Mouse (Mus musculus) layer of hippocampus, adult 9-10 months (tissue): ENCODE data around the gene Acp5.
A peak's percentile ranks its signal among the peaks of the same experiment; 100 is the strongest.

Source experiments
- DNase-seq: peaks from one replicate; pipeline ENCODE4 v3.0.0; 2022; ENCODE audit warnings: low spot score

Acp5 gene

DNA sequence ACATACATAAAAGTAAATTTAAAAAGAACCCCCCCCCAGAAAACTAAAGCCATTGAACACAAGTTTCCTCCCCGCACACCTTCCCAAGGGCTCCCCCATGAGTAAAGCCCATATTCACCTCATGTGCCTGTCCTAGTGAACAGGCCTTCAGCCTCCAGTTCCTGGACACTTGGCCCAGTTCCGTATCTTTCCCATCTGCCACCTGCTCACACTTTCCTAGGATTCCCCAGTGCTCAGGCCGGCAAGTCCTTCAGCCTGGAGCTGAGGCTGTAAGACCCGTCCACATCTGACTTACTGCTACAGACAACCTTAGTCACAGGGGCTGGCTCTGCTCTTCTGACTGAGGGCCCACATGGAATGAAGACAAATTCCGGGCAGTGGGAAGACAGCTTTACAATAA, 4.2 kb upstream of the Acp5 start:
- DNase-seq = no peak

GRCm38 (mm10) chr9:22138480-22138879, 3.0 kb upstream of the Acp5 start:
- DNase-seq = no peak

DNA sequence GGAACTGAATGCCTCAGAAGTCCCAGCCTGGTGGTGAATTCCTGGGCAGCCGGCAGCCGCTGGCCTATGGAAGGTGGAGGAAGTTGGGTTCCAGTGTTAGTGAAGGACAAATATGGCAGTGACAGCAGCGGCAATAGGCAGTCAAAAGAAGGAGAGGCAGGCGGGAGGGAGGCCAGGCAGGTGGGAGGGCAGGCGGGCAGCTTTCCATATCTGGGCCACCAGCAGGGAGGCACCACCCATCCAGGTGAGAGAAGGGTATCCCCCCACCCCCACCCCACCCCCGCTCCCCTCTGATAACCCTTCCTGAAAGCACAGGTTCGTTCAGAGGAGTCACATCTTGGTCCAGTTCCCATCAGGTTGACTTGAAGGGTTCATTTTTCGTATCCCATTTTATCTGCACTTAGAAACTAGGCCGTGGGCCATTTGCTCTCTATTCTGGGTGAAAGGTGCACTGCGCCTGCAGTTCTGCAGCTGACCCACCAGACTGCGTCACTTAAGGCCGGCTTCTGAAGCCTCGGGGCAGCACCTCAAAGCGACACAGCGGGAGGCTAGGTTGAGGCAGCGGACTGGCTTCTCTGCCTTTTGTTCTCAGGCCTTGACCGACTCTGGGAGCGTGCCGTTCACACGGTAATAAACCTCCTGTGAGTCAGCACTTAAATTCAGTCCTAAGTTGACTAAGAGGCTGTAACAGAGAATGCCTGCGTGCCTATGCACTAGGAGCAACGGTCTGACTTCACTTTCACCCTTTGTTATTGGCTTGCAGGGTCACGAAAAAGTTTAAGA, 1.4 kb upstream of the Acp5 start:
- no peak for DNase-seq

DNA sequence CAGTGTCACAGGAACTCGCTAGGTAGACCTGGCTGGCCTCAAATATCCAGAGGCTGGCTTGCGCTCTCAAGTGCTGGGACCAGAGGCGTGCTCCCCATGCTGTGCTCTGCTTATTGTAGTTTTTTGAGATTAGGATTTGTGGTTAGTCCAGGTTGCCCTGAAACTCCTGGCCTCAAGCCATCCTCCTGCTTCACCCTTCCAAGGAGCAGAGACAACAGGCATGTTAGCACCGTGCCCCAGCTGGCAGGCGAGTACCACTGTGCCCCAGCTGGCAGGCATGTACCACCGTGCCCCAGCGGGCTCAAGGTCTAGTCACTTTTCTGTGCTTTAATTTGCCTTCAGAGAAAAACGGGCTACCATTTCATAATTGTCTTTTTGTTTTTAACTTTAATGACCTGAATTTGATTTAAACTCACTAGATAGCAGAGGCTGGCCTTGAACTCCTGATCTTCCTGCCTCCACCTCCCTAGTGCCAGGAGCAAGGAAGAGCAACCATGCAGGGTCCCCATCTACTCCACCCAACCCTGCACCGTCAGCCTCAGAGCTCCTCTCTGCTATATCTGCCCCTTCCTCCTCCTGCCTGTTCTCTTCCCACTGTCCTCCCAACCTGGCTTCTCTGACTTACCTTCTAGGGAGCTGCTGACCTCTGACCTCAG, 395 bp downstream of the Acp5 start:
- DNase-seq = no peak

DNA sequence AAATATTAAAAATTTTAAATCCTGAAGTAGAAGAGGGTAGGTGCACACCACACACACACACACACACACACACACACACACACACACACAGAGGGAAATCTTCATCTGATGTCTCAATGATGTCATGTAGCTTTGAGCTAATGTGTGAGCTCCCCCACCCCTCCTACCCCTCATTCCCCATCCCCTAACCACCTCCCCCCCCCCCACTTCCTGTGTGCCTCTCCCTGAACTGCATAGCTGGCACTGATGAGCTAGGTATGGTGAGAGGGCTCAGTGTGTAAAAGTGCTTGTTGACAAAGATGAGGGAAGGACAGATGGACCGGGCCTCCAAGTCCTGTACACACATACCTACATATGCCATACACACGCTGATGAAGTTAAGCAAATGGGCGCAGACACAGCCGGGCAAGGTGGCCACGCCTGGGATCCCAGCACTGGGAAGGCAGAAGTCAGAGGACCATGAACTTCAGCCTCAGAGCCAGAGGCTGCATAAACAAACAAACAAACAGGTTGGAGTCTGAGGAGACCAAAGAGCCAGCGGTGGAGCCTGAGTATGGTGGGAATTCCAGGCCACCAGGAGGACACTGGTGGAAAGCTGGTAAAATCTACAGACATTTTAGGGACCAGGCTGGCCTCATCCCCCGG, 1.1 kb downstream of the Acp5 start:
- DNase-seq = no peak

GRCm38 (mm10) chr9:22132220-22132619, 3.3 kb downstream of the Acp5 start:
- no peak for DNase-seq

GRCm38 (mm10) chr9:22131226-22131981, 4.1 kb downstream of the Acp5 start:
- no peak for DNase-seq

GRCm38 (mm10) chr9:22125246-22126027, 10.1 kb downstream of the Acp5 start:
- no peak for DNase-seq

GRCm38 (mm10) chr9:22124169-22124568, 11.3 kb downstream of the Acp5 start:
- DNase-seq = no peak

DNA sequence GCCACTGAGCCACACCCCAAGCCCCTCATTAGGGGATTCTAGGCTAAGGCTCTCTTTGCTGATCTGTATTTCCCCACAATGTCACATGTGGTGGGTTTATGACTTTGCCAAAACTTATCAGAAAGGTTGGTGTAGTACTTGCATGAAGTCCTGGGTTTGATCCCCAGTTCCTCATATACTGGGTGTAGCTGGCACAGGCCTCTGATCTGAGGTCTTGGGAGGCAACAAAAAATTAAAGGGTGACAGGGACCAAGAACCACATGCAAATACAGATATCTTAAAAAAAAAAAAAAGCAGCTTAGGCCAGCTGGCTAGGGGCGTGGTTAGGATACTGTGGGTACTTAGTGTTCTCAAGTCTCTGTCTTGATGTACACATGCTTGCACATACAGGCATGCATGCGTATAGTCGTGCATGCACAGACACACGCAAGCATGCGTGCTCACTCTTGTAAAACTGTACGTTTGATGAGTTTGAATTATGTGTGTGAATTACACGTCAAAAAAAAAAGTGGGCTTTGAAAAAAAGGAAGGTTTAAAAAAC, 12.4 kb downstream of the Acp5 start:
- DNase-seq = no peak

DNA sequence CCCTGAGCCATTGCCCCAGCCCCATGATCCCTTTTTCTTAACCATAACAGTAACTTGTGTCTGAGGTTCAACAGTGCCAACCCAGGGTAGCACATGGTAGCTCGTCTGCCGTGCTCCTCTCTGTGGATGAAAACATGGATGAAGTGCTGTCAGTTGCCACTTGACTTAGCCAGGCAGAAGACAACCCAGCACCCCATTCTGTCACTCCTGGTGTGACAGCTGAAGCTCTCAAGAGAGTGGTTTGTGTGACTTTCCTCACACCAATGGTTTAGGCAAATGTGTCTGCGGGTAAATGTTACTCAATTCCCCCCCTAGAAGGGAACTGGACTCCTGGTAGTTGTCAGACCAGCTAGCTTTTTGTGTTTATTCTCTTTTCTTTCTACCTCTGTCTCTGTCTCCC, 13.5 kb downstream of the Acp5 start:
- DNase-seq = no peak

DNA sequence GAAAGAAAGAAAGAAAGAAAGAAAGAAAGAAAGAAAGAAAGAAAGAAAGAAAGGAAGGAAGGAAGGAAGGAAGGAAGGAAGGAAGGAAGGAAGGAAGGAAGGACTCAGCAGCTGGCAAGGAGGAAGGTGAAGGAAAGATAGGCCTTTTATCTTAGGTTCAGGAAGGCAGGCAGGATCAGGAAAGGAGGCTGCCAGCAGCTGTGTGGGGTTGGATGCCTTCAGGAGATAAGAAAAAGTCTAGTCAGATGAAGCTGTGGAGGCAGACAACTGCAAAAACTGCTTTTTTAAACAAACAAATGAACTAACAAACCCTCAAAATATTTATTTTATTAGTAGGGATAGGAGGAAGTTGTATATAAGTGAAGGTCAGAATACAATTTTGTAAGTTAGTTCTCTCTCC, 14.0 kb downstream of the Acp5 start:
- DNase-seq = no peak

DNA sequence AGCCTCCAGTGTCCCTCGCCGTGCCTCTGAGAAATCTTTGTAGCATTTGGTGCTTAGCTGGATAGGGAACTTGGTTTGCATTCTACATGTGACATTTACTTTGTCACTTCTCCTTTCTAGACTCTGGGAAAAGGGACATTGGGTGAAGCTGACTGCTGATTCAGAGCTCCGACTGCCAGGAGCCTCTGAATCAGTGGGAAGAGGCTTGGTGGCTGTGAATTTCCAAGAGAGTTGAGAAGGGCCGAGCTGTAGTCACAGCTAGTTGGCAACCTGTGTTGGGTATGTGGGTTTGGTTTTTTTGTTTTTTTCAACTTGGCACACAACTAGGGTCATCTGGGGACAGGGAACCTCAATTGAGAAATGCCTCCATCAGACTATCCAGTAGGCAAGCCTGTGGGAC, 16.0 kb downstream of the Acp5 start:
- DNase-seq = no peak

GRCm38 (mm10) chr9:22117754-22118456, 17.6 kb downstream of the Acp5 start:
- DNase-seq = no peak

DNA sequence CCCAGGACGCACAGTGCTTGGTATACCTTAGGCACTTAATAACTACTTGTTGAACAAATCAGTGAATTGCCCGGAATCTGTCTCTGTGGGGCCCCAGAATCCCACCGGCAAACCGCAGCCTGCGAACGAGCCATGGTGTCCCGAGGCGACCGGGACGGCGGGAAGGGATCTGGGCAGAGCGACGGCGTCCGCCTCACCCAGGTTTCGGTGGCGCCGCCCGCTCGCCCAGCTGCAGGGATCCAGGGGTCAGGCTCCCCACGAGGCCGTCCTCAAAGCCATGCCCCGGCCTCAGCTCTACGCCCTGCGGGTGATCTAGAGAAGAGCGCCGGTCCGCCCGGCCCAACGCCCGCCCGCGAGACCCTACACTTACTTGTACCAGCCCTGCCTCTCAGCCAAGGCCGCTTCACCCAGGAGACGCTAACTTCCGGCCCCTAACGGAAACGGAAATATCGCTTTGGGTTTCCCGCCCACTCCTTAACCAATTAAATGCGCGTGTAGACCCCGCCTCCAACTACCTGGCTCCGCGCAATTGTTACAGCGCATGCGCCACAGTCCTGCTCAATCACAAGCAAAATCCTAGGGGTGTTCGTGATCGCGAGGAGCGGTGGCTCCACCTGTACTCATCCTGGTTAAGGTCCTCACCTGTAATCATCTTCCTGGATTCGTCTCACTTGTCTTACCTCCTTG, 18.6 kb downstream of the Acp5 start, which contains the start of gene Elof1:
Gene Elof1 (minus strand): TSS at position 433 of the 687 bp plus-strand sequence.
- peak; percentile 90 for DNase-seq

- DNase-seq = no peak
Observed at GRCm38 (mm10) chr9:22116086-22116485, 19.4 kb downstream of the Acp5 start.

DNA sequence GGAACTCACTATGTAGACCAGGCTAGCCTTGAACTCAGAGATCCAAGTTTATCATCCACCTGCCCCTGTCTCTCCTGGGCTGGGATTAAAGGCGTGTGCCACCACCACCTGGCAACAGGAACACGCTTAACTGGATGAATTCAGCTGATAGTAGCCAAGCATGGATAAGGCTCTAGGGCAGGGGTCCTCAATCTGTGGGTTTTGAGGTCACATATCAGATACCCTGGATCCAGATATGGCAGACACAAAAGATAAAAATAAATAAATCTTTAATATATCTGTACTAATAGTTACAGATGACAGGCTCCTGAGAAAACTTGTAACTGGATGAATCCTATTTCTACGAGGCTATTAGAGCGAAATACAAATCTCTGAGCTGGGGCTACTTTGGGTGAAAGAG, 19.9 kb downstream of the Acp5 start:
- no peak for DNase-seq

DNA sequence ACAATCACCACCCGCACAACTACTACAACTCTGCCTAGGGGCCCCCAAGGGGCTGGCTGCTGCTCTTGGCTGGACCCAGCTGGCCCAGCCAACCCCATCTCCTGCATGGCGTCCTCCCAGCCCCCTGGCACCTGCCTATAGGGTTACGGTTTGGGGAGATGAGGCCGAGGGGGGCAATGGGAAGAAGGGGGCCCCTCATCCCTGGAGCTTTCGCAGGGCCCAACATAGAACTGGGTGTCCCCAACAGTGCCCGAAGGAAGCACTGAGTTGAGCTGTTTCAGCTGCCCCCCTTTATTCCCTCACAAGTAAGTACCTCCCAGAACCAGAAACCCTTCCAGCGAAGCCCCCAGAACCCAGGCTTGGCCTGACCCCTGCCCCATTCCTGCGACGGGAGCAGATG, 27.3 kb downstream of the Acp5 start:
- no peak for DNase-seq

GRCm38 (mm10) chr9:22099922-22100321, 35.6 kb downstream of the Acp5 start:
- DNase-seq = no peak
